Comparison of ENCODE assay signal across 17 mouse cellular contexts in genomic region chr4:124052387-124052786, GRCm38 (mm10).
A peak's percentile ranks its signal among the peaks of the same experiment; 100 is the strongest.
DNase-seq lines count a peak whose midpoint lies in the region; ATAC-seq and TF ChIP-seq lines count a peak whose summit lies in the region.
"Had no signal": no experiment of that assay in that cellular context is flagged by ENCODE, and none has a peak within 500 bp of the region (broad histone marks: within the 10 kb centered on the region; RNA-seq: fewer than 3 reads in every experiment).

No protein-coding gene starts in this region.

- TF ChIP-seq EP300 in lung, postnatal 0 days (IDR thresholded peaks at IDR 0.05) = no peak
- no peak for TF ChIP-seq EP300 in heart, adult 2 months (IDR thresholded peaks at IDR 0.05; ENCODE audit: insufficient read depth, low read depth, low read length)

- WGBS in hindbrain, postnatal 0 days = 32% methylated on average over 2 of the region's 2 CpGs
- WGBS in hindbrain, embryonic 10.5 days = 78% methylated on average over 2 of the region's 2 CpGs
- WGBS in lung, postnatal 0 days = 43% methylated on average over 2 of the region's 2 CpGs
- WGBS in heart, adult 2 months = 70% methylated on average over 2 of the region's 2 CpGs

- no peak for TF ChIP-seq CTCF in hindbrain, postnatal 0 days (IDR thresholded peaks at IDR 0.05; ENCODE audit: low read depth)
- no peak for TF ChIP-seq CTCF in lung, postnatal 0 days (IDR thresholded peaks at IDR 0.05)
- TF ChIP-seq CTCF in heart, adult 2 months (IDR thresholded peaks at IDR 0.05) = no peak

- peak; percentile 72; the same call in 1 of the 2 replicates for ATAC-seq in hindbrain, postnatal 0 days
- ATAC-seq in lung, postnatal 0 days = peak; percentile 58; the same call in 1 of the 2 replicates

- peak overlapping the region; percentile 8; the same call in 1 of the 2 replicates for H3K27ac ChIP-seq in hindbrain, postnatal 0 days
- H3K27ac ChIP-seq in hindbrain, embryonic 10.5 days = no peak overlapping the region
- H3K27ac ChIP-seq in lung, postnatal 0 days (ENCODE audit: low read length) = no peak overlapping the region
- H3K27ac ChIP-seq in heart, adult 2 months = no peak overlapping the region
- H3K27ac ChIP-seq: embryonic facial prominence, embryonic 12.5 days; forebrain, embryonic 10.5 days; limb, embryonic 10.5 days; neural tube, embryonic 13.5 days had no signal

- H3K9me3 ChIP-seq in hindbrain, postnatal 0 days (ENCODE audit: low read length) = no peaks in the 10 kb centered on the region
- H3K9me3 ChIP-seq in hindbrain, embryonic 10.5 days = no peaks in the 10 kb centered on the region
- no peaks in the 10 kb centered on the region for H3K9me3 ChIP-seq in lung, postnatal 0 days (ENCODE audit: low read length)
- H3K9me3 ChIP-seq: embryonic facial prominence, embryonic 12.5 days; limb, embryonic 10.5 days; neural tube, embryonic 13.5 days had no signal

- TF ChIP-seq POLR2A in heart, adult 2 months (IDR thresholded peaks at IDR 0.05; ENCODE audit: insufficient read depth, low read depth, low read length) = no peak

- H3K79me2 ChIP-seq in heart, adult 2 months (replicated peaks; ENCODE audit: control insufficient read depth, insufficient read depth, low read length) = no peaks in the 10 kb centered on the region

- peak; percentile 15 for DNase-seq in cerebellum, adult 11-12 months
- no peak for DNase-seq in cerebellum, adult 8-10 months
- peak; percentile 44 for DNase-seq in hindbrain, postnatal 0 days (ENCODE audit: low spot score)
- no peak for DNase-seq in hindbrain, embryonic 10.5 days (ENCODE audit: low spot score)
- peak; percentile 25 for DNase-seq in brain, adult 2 months (ENCODE audit: low read depth, low spot score)
- peak; percentile 54 for DNase-seq in lung, postnatal 0 days (ENCODE audit: low spot score)
- DNase-seq in adrenal gland, adult 8-10 months = no peak
- no peak for DNase-seq in heart, adult 2 months
- DNase-seq: adrenal gland, postnatal 14 days; heart, postnatal 10 days; kidney, postnatal 4 days; lung, embryonic 14.5 days; midbrain, embryonic 14.5 days had no signal

- H3K4me1 ChIP-seq in hindbrain, postnatal 0 days (ENCODE audit: insufficient read depth, low read length) = no peaks in the 10 kb centered on the region
- peaks cover 13% of the 10 kb centered on the region for H3K4me1 ChIP-seq in hindbrain, embryonic 10.5 days (replicated peaks)
- no peaks in the 10 kb centered on the region for H3K4me1 ChIP-seq in lung, postnatal 0 days (ENCODE audit: insufficient read depth, low read depth, low read length)
- H3K4me1 ChIP-seq in heart, adult 2 months (ENCODE audit: control insufficient read depth, insufficient read depth, low read length) = no peaks in the 10 kb centered on the region

- H3K9ac ChIP-seq in hindbrain, postnatal 0 days (replicated peaks; ENCODE audit: low read length) = no peak overlapping the region
- no peak overlapping the region for H3K9ac ChIP-seq in lung, postnatal 0 days (replicated peaks; ENCODE audit: low read depth)
- no peak overlapping the region for H3K9ac ChIP-seq in heart, adult 2 months (ENCODE audit: low read depth, low read length)
- H3K9ac ChIP-seq: embryonic facial prominence, embryonic 12.5 days; lung, embryonic 14.5 days; neural tube, embryonic 13.5 days had no signal

- H3K4me3 ChIP-seq in hindbrain, postnatal 0 days (ENCODE audit: low read length) = no peak overlapping the region
- H3K4me3 ChIP-seq in hindbrain, embryonic 10.5 days = no peak overlapping the region
- no peak overlapping the region for H3K4me3 ChIP-seq in lung, postnatal 0 days (ENCODE audit: low read depth, low read length)
- no peak overlapping the region for H3K4me3 ChIP-seq in heart, adult 2 months
- H3K4me3 ChIP-seq: embryonic facial prominence, embryonic 12.5 days; forebrain, embryonic 10.5 days; limb, embryonic 10.5 days; neural tube, embryonic 13.5 days had no signal

- intact Hi-C loops in heart, adult 2 months (cut with DNase I) = no loop called here

- H3K36me3 ChIP-seq in hindbrain, postnatal 0 days (ENCODE audit: insufficient read depth, low read length) = no peaks in the 10 kb centered on the region
- no peaks in the 10 kb centered on the region for H3K36me3 ChIP-seq in hindbrain, embryonic 10.5 days
- H3K36me3 ChIP-seq in lung, postnatal 0 days (ENCODE audit: insufficient read depth, low read length) = no peaks in the 10 kb centered on the region
- H3K36me3 ChIP-seq in heart, adult 2 months (ENCODE audit: control insufficient read depth, insufficient read depth, low read length) = no peaks in the 10 kb centered on the region
- H3K36me3 ChIP-seq: embryonic facial prominence, embryonic 12.5 days; forebrain, embryonic 10.5 days; limb, embryonic 10.5 days; neural tube, embryonic 13.5 days had no signal

- no peak overlapping the region for H3K4me2 ChIP-seq in hindbrain, postnatal 0 days (ENCODE audit: low read depth, low read length)
- H3K4me2 ChIP-seq in lung, postnatal 0 days (replicated peaks; ENCODE audit: low read depth, low read length) = no peak overlapping the region
- H3K4me2 ChIP-seq: embryonic facial prominence, embryonic 12.5 days; lung, embryonic 14.5 days; neural tube, embryonic 13.5 days had no signal

- no peaks in the 10 kb centered on the region for H3K27me3 ChIP-seq in hindbrain, postnatal 0 days (ENCODE audit: insufficient read depth, low read length)
- no peaks in the 10 kb centered on the region for H3K27me3 ChIP-seq in hindbrain, embryonic 10.5 days (ENCODE audit: insufficient read depth, poor library complexity, severe bottlenecking)
- H3K27me3 ChIP-seq in lung, postnatal 0 days (replicated peaks; ENCODE audit: insufficient read depth, low read length) = no peaks in the 10 kb centered on the region
- H3K27me3 ChIP-seq in heart, adult 2 months (ENCODE audit: control insufficient read depth, insufficient read depth, low read length) = no peaks in the 10 kb centered on the region
- H3K27me3 ChIP-seq: embryonic facial prominence, embryonic 12.5 days had no signal

Comparison
In these comparisons a context has a peak if more than half of its experiments do, and no peak if none do; other contexts are left out.
1. DNase-seq: peak in cerebellum, adult 11-12 months (single experiment), hindbrain, postnatal 0 days (single experiment), brain, adult 2 months (single experiment) and lung, postnatal 0 days (single experiment); none in cerebellum, adult 8-10 months (single experiment), hindbrain, embryonic 10.5 days (single experiment), adrenal gland, adult 8-10 months (single experiment) and heart, adult 2 months (0 of 2).